Mouse (Mus musculus) hindbrain, embryonic 10.5 days (tissue): Measurements from ENCODE around the gene Smpd3. TPM values are rescaled to one million over a fixed set of nuclear protein-coding genes. Genes with fewer than 3 reads are reported as not detected.
"Not testable (repeated sequence)": the region's sequence is repeated elsewhere in the genome, so short reads cannot be mapped to it uniquely, and the experiment has no call there.

Source experiments
- DNase-seq: peaks from one replicate; pipeline ENCODE4 v3.0.0-alpha.2; 2017; ENCODE audit warnings: low spot score
- H3K27ac ChIP-seq: fragments of 300-500 bp; sonication (generic); 2 replicates; pipeline ENCODE4 v1.5.1; 2016; ENCODE audit warnings: mild to moderate bottlenecking, moderate library complexity
- H3K27me3 ChIP-seq: fragments of 300-500 bp; sonication (generic); 2 replicates; pipeline ENCODE4 v1.6.1; 2016; ENCODE audit warnings: mild to moderate bottlenecking; ENCODE audit not compliant: poor library complexity, insufficient read depth, severe bottlenecking
- H3K36me3 ChIP-seq: fragments of 300-500 bp; sonication (generic); 2 replicates; pipeline ENCODE4 v1.6.1; 2016; ENCODE audit warnings: mild to moderate bottlenecking, moderate library complexity
- H3K4me1 ChIP-seq: fragments of 300-500 bp; sonication (generic); replicated peaks from 2 replicates; pipeline ENCODE4 v1.6.1; 2016; ENCODE audit warnings: mild to moderate bottlenecking
- H3K4me3 ChIP-seq: fragments of 300-500 bp; sonication (generic); 2 replicates; pipeline ENCODE4 v1.5.1; 2016; ENCODE audit warnings: mild to moderate bottlenecking, moderate library complexity
- H3K9me3 ChIP-seq: fragments of 300-500 bp; sonication (generic); 2 replicates; pipeline ENCODE4 v1.6.1; 2016; ENCODE audit warnings: mild to moderate bottlenecking, moderate library complexity
- WGBS: fragments of 180-500 bp; shearing (Covaris S2); methylation state at CpG from one replicate; pipeline ENCODE4 v1.1.7; 2016; 5-methylcytosine and 5-hydroxymethylcytosine counted together
- polyA plus RNA-seq: library from polyadenylated mRNA; unstranded; fragments of >200 nt; fragmentation: Nextera tagmentation; extraction: Ambion mirVana; gene quantifications from 2 replicates; pipeline ENCODE4 v1.2.1, GENCODE M21; 2016

The Smpd3 gene
- polyA plus RNA-seq, 1 experiment from 2014 or later = 20.9 TPM

GRCm38 (mm10) chr8:106316506-106316905, 21.3 kb downstream of the Smpd3 start:
- Histone ChIP-seq H3K4me3 (no peak overlapping the region), H3K4me1 (peaks cover 26% of the 10 kb centered on the region; the same call in 1 of the 2 replicates), H3K27me3 (no peaks in the 10 kb centered on the region), H3K9me3 (no peaks in the 10 kb centered on the region), H3K36me3 (no peaks in the 10 kb centered on the region), H3K27ac (no peak overlapping the region)
- DNase-seq = no peak
- 79% methylated on average over 10 of the region's 10 CpGs for WGBS

DNA sequence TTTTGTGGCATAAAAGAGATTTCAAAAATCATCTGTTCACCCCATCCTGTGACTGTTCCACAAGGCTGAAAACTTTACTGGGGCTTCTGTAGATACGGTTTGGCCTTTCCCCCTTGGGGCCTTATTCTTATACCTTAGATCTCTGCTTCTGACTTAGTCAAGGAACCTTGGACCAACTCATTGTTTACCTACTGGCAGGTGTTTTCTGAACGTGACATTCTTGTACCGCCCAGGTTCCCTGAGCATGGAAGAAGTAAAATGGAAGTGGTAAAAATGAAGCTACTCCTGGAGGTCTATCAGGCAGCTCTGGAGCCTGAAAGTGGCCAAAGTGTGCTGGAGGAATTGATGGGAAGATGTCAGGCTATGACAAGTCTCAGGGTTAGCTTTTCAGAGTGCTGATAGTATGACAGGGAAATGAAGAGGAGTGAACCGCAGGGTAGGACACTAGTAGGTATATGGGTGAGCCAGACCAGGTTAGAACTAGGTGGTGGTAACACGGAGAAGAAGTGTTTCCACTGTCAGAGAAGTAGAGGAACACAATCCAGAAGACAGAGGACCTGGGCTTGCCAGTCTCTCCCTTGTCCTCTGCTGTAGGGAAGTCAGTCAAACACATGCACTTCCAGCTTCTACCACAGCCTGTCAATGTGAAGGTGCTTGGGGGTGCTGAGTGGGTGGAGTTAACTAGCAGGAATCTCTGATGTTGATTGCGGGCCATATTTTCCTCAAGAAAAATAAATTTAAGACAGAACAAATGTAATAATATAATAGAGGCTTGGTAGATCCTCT, 22.2 kb downstream of the Smpd3 start:
- Histone ChIP-seq H3K9me3 (no peaks in the 10 kb centered on the region), H3K4me3 (no peak overlapping the region)
- 88% methylated on average over 6 of the region's 6 CpGs for WGBS

GRCm38 (mm10) chr8:106313799-106314198, 24.0 kb downstream of the Smpd3 start:
- peaks cover 21% of the 10 kb centered on the region; the same call in 1 of the 2 replicates for H3K4me1 ChIP-seq
- no peak for DNase-seq
- no peak overlapping the region for H3K4me3 ChIP-seq
- H3K9me3 ChIP-seq = no peaks in the 10 kb centered on the region
- no peaks in the 10 kb centered on the region for H3K27me3 ChIP-seq
- WGBS = 78% methylated on average over 2 of the region's 2 CpGs
- H3K27ac ChIP-seq = no peak overlapping the region
- H3K36me3 ChIP-seq = no peaks in the 10 kb centered on the region

More for the DNA sequence above, 22.2 kb downstream of the Smpd3 start:
- DNase-seq = no peak
- Histone ChIP-seq H3K27me3 (no peaks in the 10 kb centered on the region), H3K4me1 (peaks cover 26% of the 10 kb centered on the region; the same call in 1 of the 2 replicates), H3K27ac (no peak overlapping the region), H3K36me3 (no peaks in the 10 kb centered on the region)

DNA sequence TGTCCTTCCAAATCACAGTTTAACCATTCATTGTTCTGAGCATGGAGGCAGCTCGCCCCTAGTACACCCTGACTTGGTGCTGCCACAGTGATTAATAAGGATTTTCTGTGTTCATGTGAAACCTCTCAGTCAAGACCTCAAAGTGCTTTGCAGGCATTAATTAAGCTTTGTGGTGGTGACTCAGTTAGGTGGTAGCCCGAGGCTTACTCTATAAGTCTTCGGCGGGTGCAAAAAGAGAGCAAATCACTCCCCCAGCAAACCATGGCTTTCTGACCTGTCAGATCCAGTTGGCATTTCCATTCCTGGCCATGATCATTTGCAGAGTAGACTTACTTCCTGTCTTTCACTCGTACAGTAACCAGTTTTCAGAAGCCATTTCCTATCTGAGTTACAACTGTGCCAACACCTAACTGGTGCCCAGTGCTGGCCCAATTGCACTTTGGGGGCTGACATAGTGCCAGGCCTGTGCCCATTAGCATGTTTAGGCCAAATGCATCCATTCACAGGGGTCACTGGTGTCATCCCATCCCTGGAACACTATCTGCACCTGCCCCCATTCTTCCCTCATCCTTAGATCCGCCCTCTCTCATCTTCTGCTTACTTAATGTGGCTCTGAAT, 24.6 kb downstream of the Smpd3 start:
- H3K9me3 ChIP-seq = no peaks in the 10 kb centered on the region
- H3K36me3 ChIP-seq = no peaks in the 10 kb centered on the region
- no peak overlapping the region for H3K4me3 ChIP-seq
- no peak for DNase-seq
- 89% methylated on average over 6 of the region's 6 CpGs for WGBS
- H3K27ac ChIP-seq = no peak overlapping the region
- H3K27me3 ChIP-seq = no peaks in the 10 kb centered on the region
- H3K4me1 ChIP-seq = peaks cover 23% of the 10 kb centered on the region; the same call in 1 of the 2 replicates

DNA sequence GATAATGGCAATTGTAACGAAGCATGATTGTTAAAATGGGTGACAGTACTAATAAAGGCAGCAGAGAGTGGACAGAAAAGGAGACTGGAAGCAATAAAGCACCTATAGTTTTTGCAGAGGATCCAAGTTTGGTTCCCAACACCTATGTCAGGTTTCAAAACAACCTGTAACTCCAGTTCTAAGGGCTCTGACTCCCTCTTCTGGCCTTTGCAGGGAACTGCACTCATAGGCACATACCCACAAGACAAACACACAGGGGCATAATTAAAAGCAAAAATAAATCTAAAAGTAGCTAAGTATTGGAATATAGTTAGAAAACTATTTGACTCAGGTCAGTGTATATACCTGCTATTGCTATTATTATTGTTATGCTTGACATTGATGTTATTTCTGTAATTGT, 25.8 kb downstream of the Smpd3 start:
- no peaks in the 10 kb centered on the region for H3K9me3 ChIP-seq
- H3K36me3 ChIP-seq = no peaks in the 10 kb centered on the region
- WGBS = 93% methylated on average over 1 of the region's 1 CpGs
- no peak overlapping the region for H3K4me3 ChIP-seq
- no peaks in the 10 kb centered on the region for H3K27me3 ChIP-seq
- H3K27ac ChIP-seq = no peak overlapping the region
- peaks cover 18% of the 10 kb centered on the region; the same call in 1 of the 2 replicates for H3K4me1 ChIP-seq
- DNase-seq = no peak

DNA sequence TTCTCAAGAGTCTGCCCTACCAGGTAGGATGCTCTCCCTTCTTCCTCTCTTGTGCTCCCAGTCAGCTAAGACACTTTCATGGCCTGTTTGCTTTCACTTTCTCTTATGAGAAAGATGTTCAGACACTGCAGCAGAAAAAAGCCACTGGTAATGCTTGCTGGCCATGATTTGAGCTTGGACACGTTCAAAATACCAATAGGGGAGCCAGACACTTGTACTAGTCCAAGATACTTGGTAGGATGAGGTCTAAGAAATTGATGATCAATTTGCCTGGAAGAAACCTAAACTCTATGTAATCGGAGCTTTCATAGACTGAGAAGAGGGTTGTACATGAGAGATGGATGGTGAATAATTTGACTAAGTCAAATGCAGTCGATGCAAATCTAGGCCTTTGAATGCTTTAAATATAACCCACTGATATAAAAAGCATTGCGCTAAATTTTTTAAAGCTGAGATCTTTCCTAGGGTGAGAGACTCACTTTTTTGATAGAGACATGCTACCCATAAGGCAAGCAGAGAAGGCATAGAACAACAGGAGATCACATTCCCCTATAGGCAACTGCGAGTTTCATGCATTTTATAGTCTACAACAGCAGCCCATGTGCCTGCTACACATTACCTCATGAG, 27.6 kb downstream of the Smpd3 start:
- WGBS = 90% methylated on average over 5 of the region's 5 CpGs
- H3K9me3 ChIP-seq = no peaks in the 10 kb centered on the region

GRCm38 (mm10) chr8:106308082-106308786, 29.6 kb downstream of the Smpd3 start:
- H3K36me3 ChIP-seq, H3K9me3 ChIP-seq, H3K27ac ChIP-seq, H3K27me3 ChIP-seq, H3K4me3 ChIP-seq, DNase-seq: not testable (repeated sequence)
- peaks cover 12% of the 10 kb centered on the region; the same call in 1 of the 2 replicates for H3K4me1 ChIP-seq
- 78% methylated on average over 6 of the region's 6 CpGs for WGBS

More for the DNA sequence above, 27.6 kb downstream of the Smpd3 start:
- Histone ChIP-seq H3K27ac (no peak overlapping the region), H3K4me3 (no peak overlapping the region), H3K27me3 (no peaks in the 10 kb centered on the region), H3K4me1 (peaks cover 12% of the 10 kb centered on the region; the same call in 1 of the 2 replicates), H3K36me3 (no peaks in the 10 kb centered on the region)
- DNase-seq = no peak

DNA sequence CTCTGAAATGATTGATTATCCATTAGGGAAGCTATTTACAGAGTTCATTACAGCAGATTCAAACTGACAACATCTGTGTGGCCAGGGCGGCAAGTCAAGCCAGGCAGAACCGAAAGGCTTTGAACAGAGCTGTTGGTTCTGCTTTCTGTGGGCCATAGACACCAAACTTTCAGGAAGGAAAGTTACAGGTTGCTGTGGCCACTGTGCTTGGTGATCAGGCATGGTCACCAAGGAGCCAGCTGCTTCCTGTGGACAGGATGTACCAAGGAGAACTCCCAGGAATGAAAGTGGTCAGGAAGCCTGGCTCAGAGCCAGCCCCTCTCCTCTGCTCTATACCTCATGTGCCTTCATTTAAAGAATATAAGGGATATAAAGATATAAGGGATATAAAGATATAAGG, 30.2 kb downstream of the Smpd3 start:
- H3K27ac ChIP-seq = no peak overlapping the region
- no peaks in the 10 kb centered on the region for H3K36me3 ChIP-seq
- H3K27me3 ChIP-seq = no peaks in the 10 kb centered on the region
- no peak for DNase-seq
- no peak overlapping the region for H3K4me3 ChIP-seq
- H3K4me1 ChIP-seq = peaks cover 12% of the 10 kb centered on the region; the same call in 1 of the 2 replicates
- H3K9me3 ChIP-seq = no peaks in the 10 kb centered on the region
- 85% methylated on average over 2 of the region's 2 CpGs for WGBS

GRCm38 (mm10) chr8:106306711-106307248, 31.0 kb downstream of the Smpd3 start:
- peaks cover 12% of the 10 kb centered on the region; the same call in 1 of the 2 replicates for H3K4me1 ChIP-seq
- H3K4me3 ChIP-seq, H3K27me3 ChIP-seq, H3K36me3 ChIP-seq, H3K27ac ChIP-seq, DNase-seq, H3K9me3 ChIP-seq: not testable (repeated sequence)
- WGBS = 48% methylated on average over 2 of the region's 2 CpGs

DNA sequence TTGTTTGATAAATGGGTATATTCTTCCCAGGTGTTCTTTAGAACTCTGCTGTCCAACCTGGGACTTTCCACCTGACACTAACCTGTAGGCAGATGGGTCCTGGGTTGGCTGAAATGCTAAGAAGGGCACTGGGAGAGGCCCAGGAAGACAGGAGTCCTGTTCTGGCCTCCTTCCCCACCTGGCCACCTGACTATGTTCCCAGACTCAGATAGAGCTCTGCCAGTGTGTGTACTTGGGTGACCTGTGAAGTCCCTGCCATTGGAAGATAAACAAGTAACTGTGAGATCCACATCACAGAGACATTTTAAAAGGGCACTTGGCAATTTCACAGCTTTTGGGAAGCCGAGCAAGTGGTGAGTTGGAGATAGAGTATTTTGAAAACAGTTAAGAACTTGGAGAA, 31.7 kb downstream of the Smpd3 start:
- H3K9me3 ChIP-seq = no peaks in the 10 kb centered on the region
- no peak overlapping the region for H3K27ac ChIP-seq
- DNase-seq = no peak
- H3K4me3 ChIP-seq = no peak overlapping the region
- no peaks in the 10 kb centered on the region for H3K27me3 ChIP-seq
- peaks cover 12% of the 10 kb centered on the region; the same call in 1 of the 2 replicates for H3K4me1 ChIP-seq
- 93% methylated on average over 1 of the region's 1 CpGs for WGBS
- no peaks in the 10 kb centered on the region for H3K36me3 ChIP-seq

DNA sequence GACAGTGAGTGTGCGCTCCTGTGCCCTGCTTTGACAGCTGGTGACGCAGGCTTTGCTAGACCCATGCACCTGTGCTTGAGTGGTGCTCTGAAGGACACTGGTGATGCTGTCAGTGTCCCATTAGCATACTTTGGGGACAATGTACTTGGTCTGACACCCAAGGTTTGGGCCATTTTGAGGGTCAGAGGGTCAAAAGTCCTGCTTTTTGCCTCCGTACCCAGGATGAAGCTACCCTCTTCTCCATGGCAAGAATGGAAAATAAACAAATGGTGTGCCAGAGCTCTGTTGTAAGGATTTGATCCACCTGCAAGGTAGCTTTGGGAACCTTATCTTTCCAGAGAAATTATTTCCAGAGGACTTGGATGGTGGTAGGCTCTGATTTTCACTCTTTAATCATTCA, 32.5 kb downstream of the Smpd3 start:
- Histone ChIP-seq H3K36me3 (no peaks in the 10 kb centered on the region), H3K27me3 (no peaks in the 10 kb centered on the region), H3K4me1 (peaks cover 15% of the 10 kb centered on the region), H3K27ac (no peak overlapping the region), H3K4me3 (no peak overlapping the region), H3K9me3 (no peaks in the 10 kb centered on the region)
- WGBS = 88% methylated on average over 3 of the region's 3 CpGs
- no peak for DNase-seq

- DNase-seq = no peak
- Histone ChIP-seq H3K27me3 (no peaks in the 10 kb centered on the region), H3K4me1 (peaks cover 15% of the 10 kb centered on the region), H3K27ac (no peak overlapping the region), H3K36me3 (no peaks in the 10 kb centered on the region), H3K4me3 (no peak overlapping the region), H3K9me3 (no peaks in the 10 kb centered on the region)
- 84% methylated on average over 6 of the region's 6 CpGs for WGBS
Observed at GRCm38 (mm10) chr8:106304321-106304720, 33.5 kb downstream of the Smpd3 start.
